Mouse (Mus musculus) CD4-positive, CD25-positive, alpha-beta regulatory T cell, adult 9 weeks (primary cell): ENCODE data around the gene Prkcz. TPM values are rescaled to one million over a fixed set of nuclear protein-coding genes. Genes with fewer than 3 reads are reported as not detected.

Source experiments
- polyA plus RNA-seq: library from polyadenylated mRNA; unstranded; fragments of 100-300 nt; shearing (Covaris generic); gene quantifications from one replicate; pipeline ENCODE4 v1.2.1, GENCODE M21; 2017

The Prkcz gene
- 34.2 TPM for polyA plus RNA-seq

GRCm38 (mm10) chr4:155361303-155361791 is at the start of gene Prkcz:
TSS of gene Prkcz (minus strand) at chr4:155361361.

GRCm38 (mm10) chr4:155409058-155409776 is 48.1 kb upstream of the Prkcz start, which contains the start of gene Cfap74:
TSS of gene Cfap74 (plus strand) at chr4:155409190.

GRCm38 (mm10) chr4:155397511-155398221 is 36.5 kb upstream of the Prkcz start, which contains the start of gene Gabrd:
TSS of gene Gabrd (minus strand) at chr4:155398112.

GRCm38 (mm10) chr4:155249648-155250351 is 111.4 kb downstream of the Prkcz start, which contains the start of gene Faap20:
TSS of gene Faap20 (plus strand) at chr4:155249802.

GRCm38 (mm10) chr4:155222552-155222840 is 138.7 kb downstream of the Prkcz start, which contains the start of gene Ski:
TSS of gene Ski (minus strand) at chr4:155222592.

Other genes starting within 250 kb of the Prkcz start
- 10.9 TPM for gene Ski, start 138.8 kb downstream of the Prkcz start, polyA plus RNA-seq
- 138 TPM for gene Faap20, start 111.6 kb downstream of the Prkcz start, polyA plus RNA-seq
- gene Gabrd, start 36.8 kb upstream of the Prkcz start, polyA plus RNA-seq = 2.0 TPM
- gene Cfap74, start 47.8 kb upstream of the Prkcz start, polyA plus RNA-seq = 5.1 TPM
- gene Tmem52, start 107.8 kb upstream of the Prkcz start, polyA plus RNA-seq = not detected
- gene Gnb1, start 130.0 kb upstream of the Prkcz start, polyA plus RNA-seq = 23.7 TPM
- gene Nadk, start 201.0 kb upstream of the Prkcz start, polyA plus RNA-seq = 103 TPM
- 11.9 TPM for gene Slc35e2, start 240.1 kb upstream of the Prkcz start, polyA plus RNA-seq